Mouse (Mus musculus) midbrain, embryonic 14.5 days (tissue): ENCODE results near the gene Wdr70. TPM values are rescaled to one million over a fixed set of nuclear protein-coding genes. Genes with fewer than 3 reads are reported as not detected.
A peak's percentile ranks its signal among the peaks of the same experiment; 100 is the strongest.

ENCODE experiments used
- ATAC-seq: fragments of 200-750 bp; cut with Nextera tagmentation; 2 replicates; pipeline ENCODE4 v1.8.0; 2017; ENCODE audit warnings: moderate number of reproducible peaks, moderate library complexity; ENCODE audit not compliant: low FRiP score, low TSS enrichment
- DNase-seq: peaks from one replicate; pipeline ENCODE4 v3.0.0-alpha.2; 2015
- H3K27ac ChIP-seq: fragments of 300-500 bp; sonication (generic); replicated peaks from 2 replicates; pipeline ENCODE4 v1.5.1; 2014; ENCODE audit warnings: mild to moderate bottlenecking, low read depth, low read length, moderate library complexity
- H3K27me3 ChIP-seq: fragments of 300-500 bp; sonication (generic); 2 replicates; pipeline ENCODE4 v1.6.1; 2014; ENCODE audit warnings: low read length, control low read depth, mixed read lengths; ENCODE audit not compliant: control insufficient read depth, insufficient read depth
- H3K36me3 ChIP-seq: fragments of 300-500 bp; sonication (generic); 2 replicates; pipeline ENCODE4 v1.6.1; 2014; ENCODE audit warnings: low read length, control low read depth; ENCODE audit not compliant: control insufficient read depth, insufficient read depth
- H3K4me1 ChIP-seq: fragments of 300-500 bp; sonication (generic); 2 replicates; pipeline ENCODE4 v1.6.1; 2014; ENCODE audit warnings: mild to moderate bottlenecking, antibody characterized with exemption, low read length, control low read depth; ENCODE audit not compliant: control insufficient read depth, insufficient read depth
- H3K4me2 ChIP-seq: fragments of 300-500 bp; sonication (generic); 2 replicates; pipeline ENCODE4 v1.6.1; 2014; ENCODE audit warnings: mild to moderate bottlenecking, low read length, moderate library complexity
- H3K4me3 ChIP-seq: fragments of 300-500 bp; sonication (generic); replicated peaks from 2 replicates; pipeline ENCODE4 v1.5.1; 2014; ENCODE audit warnings: low read depth, low read length
- H3K9ac ChIP-seq: fragments of 300-500 bp; sonication (generic); replicated peaks from 2 replicates; pipeline ENCODE4 v1.6.1; 2014; ENCODE audit warnings: mild to moderate bottlenecking, low read length, moderate library complexity
- H3K9me3 ChIP-seq: fragments of 300-500 bp; sonication (generic); 2 replicates; pipeline ENCODE4 v1.6.1; 2016; ENCODE audit warnings: low read length, control low read depth, mixed read lengths; ENCODE audit not compliant: control insufficient read depth
- WGBS: fragments of 180-500 bp; shearing (Covaris S2); extraction: QIAGEN DNeasy Blood & Tissue Kit; methylation state at CpG from one replicate; pipeline ENCODE4 v1.1.7; 2014; 5-methylcytosine and 5-hydroxymethylcytosine counted together
- polyA plus RNA-seq: library from polyadenylated mRNA; unstranded; fragments of >200 nt; fragmentation: Nextera tagmentation; extraction: Ambion mirVana; gene quantifications from 2 replicates; pipeline ENCODE4 v1.2.1, GENCODE M21; 2014

Gene Wdr70
- polyA plus RNA-seq, 1 experiment from 2014 or later: 70.6 TPM

DNA sequence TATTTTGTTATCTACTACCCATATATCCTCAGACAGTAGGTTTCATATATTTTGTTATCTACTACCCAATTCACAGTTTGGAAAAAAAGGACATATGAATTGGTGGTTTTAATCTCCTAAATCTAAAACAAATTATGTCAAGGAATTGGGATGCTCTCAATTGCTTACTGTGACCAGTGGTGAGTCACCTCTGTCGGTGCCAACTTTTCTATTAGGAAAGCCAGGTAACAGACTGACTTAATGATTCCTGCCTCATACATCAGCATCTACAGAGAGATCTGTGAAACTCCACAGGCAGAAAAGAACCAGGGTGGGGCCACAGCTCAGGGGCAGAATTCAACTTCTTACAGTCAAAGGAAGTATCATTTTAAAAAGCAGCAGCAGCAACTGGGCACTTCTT, 93.0 kb downstream of the Wdr70 start:
- Histone ChIP-seq H3K9me3 (no peaks in the 10 kb centered on the region), H3K27ac (no peak overlapping the region), H3K4me3 (no peak overlapping the region), H3K4me2 (no peak overlapping the region), H3K9ac (no peak overlapping the region), H3K4me1 (no peaks in the 10 kb centered on the region), H3K27me3 (no peaks in the 10 kb centered on the region), H3K36me3 (no peaks in the 10 kb centered on the region)
- DNase-seq (no peak), ATAC-seq (no peak)
- 91% methylated on average over 1 of the region's 1 CpGs for WGBS

DNA sequence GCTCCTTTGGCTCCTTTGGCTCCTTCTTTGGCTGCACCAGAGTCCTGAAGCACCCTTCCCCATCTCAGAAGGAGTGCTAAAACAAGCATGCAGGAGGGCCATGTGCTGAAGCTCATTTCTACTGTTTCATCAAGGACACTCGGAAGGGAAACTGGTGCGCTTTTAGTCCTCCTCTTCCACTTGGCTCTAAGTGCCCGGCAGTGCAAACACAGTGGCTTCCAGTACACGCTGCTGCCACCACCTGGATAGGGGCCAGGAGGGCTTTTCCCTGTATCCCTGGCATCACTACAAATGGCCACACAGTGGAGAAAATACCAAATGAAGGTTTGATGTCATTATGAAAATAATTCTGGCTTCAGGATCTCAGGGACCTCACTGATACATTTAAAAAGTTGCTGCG, 93.5 kb downstream of the Wdr70 start:
- Histone ChIP-seq H3K36me3 (no peaks in the 10 kb centered on the region), H3K27ac (no peak overlapping the region), H3K27me3 (no peaks in the 10 kb centered on the region), H3K4me2 (no peak overlapping the region), H3K9me3 (no peaks in the 10 kb centered on the region), H3K4me3 (no peak overlapping the region), H3K9ac (no peak overlapping the region), H3K4me1 (no peaks in the 10 kb centered on the region)
- DNase-seq (peak; percentile 32), ATAC-seq (no peak)
- WGBS: 69% methylated on average over 5 of the region's 5 CpGs

DNA sequence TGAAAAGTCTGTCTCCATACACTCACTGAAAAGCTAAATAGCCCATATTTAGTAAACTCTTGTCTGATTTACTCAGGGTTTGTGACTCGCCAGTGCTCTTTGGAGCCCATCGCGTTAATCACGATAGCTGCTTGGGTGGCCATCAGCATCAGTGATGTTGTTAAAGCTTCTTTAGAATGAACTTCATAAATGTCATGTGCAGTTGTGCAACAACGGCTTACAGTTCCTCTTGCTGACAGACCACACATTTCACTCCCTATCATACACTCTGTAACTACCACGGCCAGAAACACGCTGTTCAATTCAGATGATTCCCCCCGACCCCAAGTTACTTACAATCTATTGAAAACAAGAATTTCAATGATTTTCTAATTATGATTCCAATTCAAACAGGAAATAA, 95.2 kb downstream of the Wdr70 start:
- ATAC-seq (no peak), DNase-seq (no peak)
- Histone ChIP-seq H3K4me3 (no peak overlapping the region), H3K9ac (no peak overlapping the region), H3K36me3 (no peaks in the 10 kb centered on the region), H3K27ac (no peak overlapping the region), H3K4me2 (no peak overlapping the region), H3K4me1 (0 out of 2 replicates have a peak, but pooled peaks cover 2% of the 10 kb centered on the region), H3K27me3 (no peaks in the 10 kb centered on the region), H3K9me3 (no peaks in the 10 kb centered on the region)
- 92% methylated on average over 8 of the region's 8 CpGs for WGBS

DNA sequence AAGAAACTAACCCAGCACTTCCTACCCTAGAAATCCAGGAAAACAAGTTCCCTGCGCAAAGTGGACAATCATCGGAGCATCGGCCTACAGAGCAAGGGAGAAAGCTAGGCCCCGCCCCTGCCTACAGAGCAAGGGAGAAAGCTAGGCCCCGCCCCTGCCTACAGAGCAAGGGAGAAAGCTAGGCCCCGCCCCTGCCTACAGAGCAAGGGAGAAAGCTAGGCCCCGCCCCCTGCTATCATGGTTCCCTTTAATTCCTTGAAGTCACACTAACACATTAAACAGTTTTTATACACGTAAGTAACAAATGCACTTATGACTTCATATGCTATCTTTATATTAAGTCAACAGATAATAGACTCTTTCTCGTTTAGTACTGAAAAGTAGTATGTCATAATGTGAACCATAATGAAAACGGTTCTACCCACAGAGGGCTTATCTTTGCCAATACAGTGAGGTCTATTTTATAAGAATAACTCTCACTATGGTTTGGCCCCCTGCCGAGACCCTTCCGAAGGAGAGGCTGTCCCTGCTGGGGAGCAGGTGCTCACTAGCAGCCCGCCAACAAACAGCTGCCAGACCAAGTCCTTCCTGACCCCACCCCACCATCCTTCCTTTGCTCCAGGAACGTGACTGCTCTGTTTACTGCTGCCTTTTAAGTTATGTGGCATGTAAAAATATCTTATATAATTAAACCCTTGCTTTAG, 100.0 kb downstream of the Wdr70 start:
- Histone ChIP-seq H3K4me3 (no peak overlapping the region), H3K9ac (no peak overlapping the region), H3K27me3 (no peaks in the 10 kb centered on the region), H3K4me2 (no peak overlapping the region), H3K9me3 (no peaks in the 10 kb centered on the region), H3K27ac (no peak overlapping the region), H3K36me3 (no peaks in the 10 kb centered on the region), H3K4me1 (0 out of 2 replicates have a peak, but pooled peaks cover 2% of the 10 kb centered on the region)
- DNase-seq (no peak), ATAC-seq (no peak)
- 52% methylated on average over 14 of the region's 14 CpGs for WGBS

DNA sequence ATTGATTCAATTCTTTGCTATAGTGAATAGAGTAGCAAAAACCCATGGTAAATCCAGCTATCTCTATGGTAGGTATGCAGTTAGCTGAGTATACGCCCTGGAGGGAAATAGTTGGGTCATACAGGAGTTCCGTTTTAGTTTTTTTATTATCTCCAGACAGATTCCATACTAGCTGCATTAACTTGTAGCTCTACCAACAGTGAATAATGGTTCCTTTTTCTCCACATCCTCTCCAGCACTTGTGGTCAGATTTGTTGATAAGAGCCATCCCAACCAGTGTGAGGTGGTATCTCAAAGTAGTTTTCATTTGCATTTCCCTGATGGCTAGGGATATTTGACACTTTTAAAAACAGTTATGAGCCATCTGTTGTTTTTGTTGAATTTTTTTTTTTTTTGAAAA, 100.9 kb downstream of the Wdr70 start:
- H3K4me3 ChIP-seq: no peak overlapping the region
- DNase-seq: no peak
- H3K27ac ChIP-seq: no peak overlapping the region
- H3K4me2 ChIP-seq: no peak overlapping the region
- no peaks in the 10 kb centered on the region for H3K36me3 ChIP-seq
- no peaks in the 10 kb centered on the region for H3K9me3 ChIP-seq
- H3K9ac ChIP-seq: no peak overlapping the region
- WGBS: 99% methylated on average over 2 of the region's 2 CpGs
- 0 out of 2 replicates have a peak, but pooled peaks cover 2% of the 10 kb centered on the region for H3K4me1 ChIP-seq
- H3K27me3 ChIP-seq: no peaks in the 10 kb centered on the region
- ATAC-seq: no peak

DNA sequence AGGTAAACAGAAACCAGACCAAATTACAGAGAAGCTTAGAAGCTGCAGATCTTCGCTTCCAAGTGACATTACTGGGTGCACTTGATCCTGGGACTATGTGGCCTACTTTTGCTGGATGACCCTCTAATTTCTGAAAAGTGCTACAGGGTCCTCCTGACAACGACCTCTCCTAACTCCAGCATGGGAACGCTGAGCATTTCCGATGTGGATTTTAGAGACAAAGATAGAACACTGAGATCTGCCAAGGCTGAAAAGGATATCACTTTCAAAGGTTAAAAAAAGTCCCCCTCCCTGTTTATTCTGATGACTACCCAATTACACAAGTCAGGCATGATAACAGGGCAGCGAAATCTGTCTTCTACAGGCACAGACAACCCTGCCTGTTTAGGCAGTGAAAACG, 105.3 kb downstream of the Wdr70 start:
- Histone ChIP-seq H3K4me1 (no peaks in the 10 kb centered on the region), H3K4me2 (no peak overlapping the region), H3K9ac (no peak overlapping the region), H3K36me3 (no peaks in the 10 kb centered on the region), H3K9me3 (no peaks in the 10 kb centered on the region), H3K4me3 (no peak overlapping the region), H3K27me3 (no peaks in the 10 kb centered on the region), H3K27ac (no peak overlapping the region)
- ATAC-seq (no peak), DNase-seq (no peak)
- 86% methylated on average over 6 of the region's 6 CpGs for WGBS

DNA sequence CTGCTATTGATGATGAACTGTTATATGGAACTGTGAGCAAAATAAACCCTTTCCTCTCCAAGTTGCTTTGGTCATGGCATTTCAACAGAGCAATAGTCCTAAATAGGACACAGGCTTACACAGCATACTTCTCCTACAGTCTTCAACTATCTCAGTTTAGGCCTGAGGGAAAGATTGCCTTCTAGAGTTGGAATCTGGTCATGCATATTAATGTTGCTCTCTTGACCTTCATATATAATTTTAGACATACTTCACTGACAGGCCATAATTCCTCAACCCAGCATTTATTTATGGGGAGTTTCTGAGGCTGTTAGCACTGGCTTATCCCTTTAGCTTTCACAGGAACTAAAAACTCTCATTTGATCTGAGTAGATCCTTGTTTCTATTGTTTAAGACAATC, 108.9 kb downstream of the Wdr70 start:
- no peaks in the 10 kb centered on the region for H3K27me3 ChIP-seq
- no peaks in the 10 kb centered on the region for H3K4me1 ChIP-seq
- H3K36me3 ChIP-seq: no peaks in the 10 kb centered on the region
- no peak overlapping the region for H3K4me3 ChIP-seq
- no peak for ATAC-seq
- DNase-seq: no peak
- no peaks in the 10 kb centered on the region for H3K9me3 ChIP-seq
- H3K4me2 ChIP-seq: no peak overlapping the region
- no peak overlapping the region for H3K27ac ChIP-seq
- no peak overlapping the region for H3K9ac ChIP-seq

DNA sequence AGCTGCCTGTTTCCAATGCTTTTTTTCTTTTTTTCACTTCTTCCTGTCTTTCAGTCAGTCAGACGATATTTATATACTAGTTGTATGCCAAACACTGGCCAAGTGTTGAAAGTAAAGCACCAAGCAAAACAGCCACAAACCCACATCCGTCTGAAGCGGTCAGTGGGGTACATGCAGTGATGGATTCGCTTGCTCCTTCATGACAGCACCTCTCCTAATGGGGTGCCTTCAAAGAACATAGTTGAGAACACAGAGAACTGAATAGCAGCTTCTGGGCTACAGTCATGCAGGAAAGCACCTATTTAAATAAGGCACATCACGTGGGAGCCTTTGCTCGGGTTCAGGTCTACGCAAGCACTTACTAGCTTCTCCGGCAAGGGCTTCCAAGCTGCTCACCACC, 111.6 kb downstream of the Wdr70 start:
- H3K27ac ChIP-seq: no peak overlapping the region
- H3K36me3 ChIP-seq: no peaks in the 10 kb centered on the region
- no peaks in the 10 kb centered on the region for H3K4me1 ChIP-seq
- DNase-seq (no peak), ATAC-seq (no peak)
- WGBS: 97% methylated on average over 8 of the region's 8 CpGs
- no peaks in the 10 kb centered on the region for H3K27me3 ChIP-seq
- no peaks in the 10 kb centered on the region for H3K9me3 ChIP-seq
- no peak overlapping the region for H3K9ac ChIP-seq
- H3K4me2 ChIP-seq: no peak overlapping the region
- H3K4me3 ChIP-seq: no peak overlapping the region

DNA sequence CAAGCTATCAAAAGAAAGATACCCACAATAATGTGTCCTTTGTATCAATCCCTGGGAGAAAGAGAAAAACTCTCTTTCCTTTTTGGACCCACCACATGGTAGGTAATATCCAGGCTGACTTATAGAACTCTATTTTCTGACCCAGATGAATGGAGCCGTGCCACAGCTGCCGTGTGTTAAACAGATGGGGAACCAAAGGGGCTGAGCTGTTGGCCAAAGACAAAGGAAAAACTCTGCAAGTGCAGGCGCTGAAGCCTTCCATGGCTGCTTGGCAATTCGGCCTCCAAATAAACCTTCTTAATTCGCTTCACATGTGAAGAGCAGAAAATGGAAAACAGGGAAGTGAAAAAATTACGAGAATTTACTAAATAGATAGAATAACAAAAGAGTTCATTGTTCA, 112.7 kb downstream of the Wdr70 start:
- Histone ChIP-seq H3K27ac (no peak overlapping the region), H3K9ac (no peak overlapping the region), H3K4me1 (no peaks in the 10 kb centered on the region), H3K4me2 (no peak overlapping the region), H3K9me3 (no peaks in the 10 kb centered on the region), H3K4me3 (no peak overlapping the region), H3K27me3 (no peaks in the 10 kb centered on the region), H3K36me3 (no peaks in the 10 kb centered on the region)
- ATAC-seq: no peak
- DNase-seq: peak; percentile 12
- 34% methylated on average over 6 of the region's 6 CpGs for WGBS
